Mouse (Mus musculus) urinary bladder, postnatal 36 days (tissue): ENCODE results near the gene Olfr1331.
"Not testable (repeated sequence)": the region's sequence is repeated elsewhere in the genome, so short reads cannot be mapped to it uniquely, and the experiment has no call there.

ENCODE experiments used
- DNase-seq, 2 experiments: peaks; one replicate each; pipeline ENCODE4 v3.0.0; 2022; ENCODE audit warnings: low spot score in 2 of 2, mixed read lengths in 1 of 2

Olfr1331 gene

DNA sequence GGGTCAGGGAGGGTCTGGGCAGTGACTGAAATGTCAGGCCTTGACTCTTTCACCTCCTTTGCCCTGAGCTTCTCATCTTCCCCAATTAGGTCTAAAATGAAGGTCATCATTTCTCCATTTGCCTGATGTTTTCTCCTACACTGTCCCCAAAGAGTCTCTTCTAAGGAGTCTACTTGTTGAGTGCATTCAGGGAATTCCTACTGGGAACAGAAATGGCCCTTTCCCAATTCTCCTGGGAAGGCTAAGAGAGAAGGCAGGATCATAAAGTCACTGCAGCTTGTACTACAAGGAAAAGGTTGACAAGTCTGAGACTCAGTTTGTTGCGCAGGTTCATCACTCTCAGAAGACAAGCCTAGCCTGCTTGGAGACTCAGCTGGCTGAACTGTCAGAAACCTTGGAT is at the start of gene Olfr1331:
Gene Olfr1331 (plus strand): TSS at position 301 of the 400 bp plus-strand sequence.
- no peak for DNase-seq

DNA sequence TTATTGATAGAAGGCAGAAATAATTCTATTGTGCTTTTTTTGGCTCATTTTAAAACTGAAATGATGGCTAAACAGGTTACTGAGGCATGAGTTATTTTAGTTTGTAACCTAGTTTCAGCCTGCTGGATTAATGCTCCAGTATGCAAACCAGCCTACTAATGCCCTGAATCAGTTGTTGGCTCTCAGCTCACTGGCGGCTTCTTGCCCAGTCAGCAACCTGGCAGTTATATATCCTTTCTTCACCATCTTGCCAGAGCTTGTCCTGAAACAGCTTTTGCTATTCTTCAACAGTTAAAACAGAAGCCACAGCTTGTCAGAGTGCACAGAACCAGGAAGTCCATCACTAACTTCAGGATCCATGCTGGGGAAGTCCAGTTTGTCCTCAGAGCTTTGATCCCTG is 45.5 kb upstream of the Olfr1331 start:
- DNase-seq = no peak

- no peak for DNase-seq
Observed at GRCm38 (mm10) chr4:118836179-118836578, 28.3 kb upstream of the Olfr1331 start, which contains the start of gene Olfr1333. Olfr1333 (minus strand) TSS chr4:118836279.

DNA sequence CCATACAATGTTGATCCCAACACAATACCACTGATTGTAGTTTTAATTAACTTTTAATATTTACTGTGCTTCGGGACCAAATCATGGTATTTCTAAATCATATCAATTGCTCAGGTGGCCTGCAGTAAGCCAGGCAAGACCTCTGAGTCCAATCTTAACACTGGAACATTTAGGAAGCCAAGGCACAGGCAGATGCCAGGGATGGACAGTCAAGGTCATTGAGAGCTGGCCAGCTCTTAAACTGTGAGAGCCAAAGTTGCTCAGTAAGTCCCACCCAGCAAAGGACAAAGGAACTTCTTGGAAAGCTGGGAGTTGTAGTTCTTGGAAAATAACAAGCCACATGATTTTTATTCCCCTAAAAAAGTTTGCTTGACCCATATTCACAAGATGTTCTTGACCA is 2.7 kb upstream of the Olfr1331 start:
- DNase-seq = no peak

DNA sequence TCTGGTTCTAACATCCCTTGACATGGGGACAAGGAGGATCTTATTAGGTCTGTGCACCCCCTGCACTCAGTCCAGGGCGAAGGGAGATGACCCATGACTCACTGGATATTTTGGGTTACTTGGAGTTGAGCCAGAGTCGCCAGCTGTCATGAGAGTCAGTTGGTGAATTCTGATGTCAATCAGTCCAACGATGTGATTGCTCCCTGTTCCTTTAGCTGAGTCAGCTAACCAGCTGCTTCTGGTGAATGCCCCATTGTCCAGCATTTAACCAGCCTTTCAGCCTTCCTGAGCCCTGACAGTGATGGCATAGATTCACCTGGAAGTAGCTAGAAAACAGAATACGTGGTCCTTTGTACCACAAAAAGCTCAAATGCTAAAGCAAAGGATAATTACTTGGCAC is 1.7 kb upstream of the Olfr1331 start:
- DNase-seq = no peak

DNA sequence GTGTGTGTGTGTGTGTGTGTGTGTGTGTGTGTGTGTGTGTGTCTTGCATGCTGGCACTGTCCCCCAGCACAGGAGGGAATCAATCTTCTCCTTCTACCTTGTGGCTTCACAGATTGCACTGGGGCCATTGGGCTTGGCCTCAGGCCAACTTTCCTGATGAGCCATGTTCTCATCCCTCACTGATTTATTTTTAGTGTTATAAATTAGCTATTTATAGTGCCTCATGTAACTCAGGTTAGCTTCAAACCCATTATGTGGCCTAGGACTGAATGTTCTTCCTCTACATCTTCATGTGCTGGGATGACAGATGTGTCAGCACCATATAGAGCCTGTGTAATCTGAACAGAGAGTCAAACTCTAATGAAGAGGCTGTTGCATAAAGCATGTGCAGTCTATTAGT is 3.1 kb downstream of the Olfr1331 start:
- DNase-seq = no peak

- no peak for DNase-seq
Observed at GRCm38 (mm10) chr4:118888297-118888696, 23.8 kb downstream of the Olfr1331 start, which contains the start of gene Olfr1330. Olfr1330 (plus strand) TSS chr4:118888597.

- DNase-seq = no peak
Observed at GRCm38 (mm10) chr4:118901981-118902380, 37.5 kb downstream of the Olfr1331 start.

GRCm38 (mm10) chr4:118917365-118917764 is 52.9 kb downstream of the Olfr1331 start, which contains the start of gene Olfr1329:
Olfr1329 (minus strand) TSS chr4:118917465.
- DNase-seq = not testable (repeated sequence)
